Mouse (Mus musculus) ovary, postnatal 36 days (tissue): ENCODE results near the gene Rpf2.

Experiments
- DNase-seq: peaks from one replicate; pipeline ENCODE4 v3.0.0; 2022; ENCODE audit warnings: low spot score, mixed read lengths

The Rpf2 gene

DNA sequence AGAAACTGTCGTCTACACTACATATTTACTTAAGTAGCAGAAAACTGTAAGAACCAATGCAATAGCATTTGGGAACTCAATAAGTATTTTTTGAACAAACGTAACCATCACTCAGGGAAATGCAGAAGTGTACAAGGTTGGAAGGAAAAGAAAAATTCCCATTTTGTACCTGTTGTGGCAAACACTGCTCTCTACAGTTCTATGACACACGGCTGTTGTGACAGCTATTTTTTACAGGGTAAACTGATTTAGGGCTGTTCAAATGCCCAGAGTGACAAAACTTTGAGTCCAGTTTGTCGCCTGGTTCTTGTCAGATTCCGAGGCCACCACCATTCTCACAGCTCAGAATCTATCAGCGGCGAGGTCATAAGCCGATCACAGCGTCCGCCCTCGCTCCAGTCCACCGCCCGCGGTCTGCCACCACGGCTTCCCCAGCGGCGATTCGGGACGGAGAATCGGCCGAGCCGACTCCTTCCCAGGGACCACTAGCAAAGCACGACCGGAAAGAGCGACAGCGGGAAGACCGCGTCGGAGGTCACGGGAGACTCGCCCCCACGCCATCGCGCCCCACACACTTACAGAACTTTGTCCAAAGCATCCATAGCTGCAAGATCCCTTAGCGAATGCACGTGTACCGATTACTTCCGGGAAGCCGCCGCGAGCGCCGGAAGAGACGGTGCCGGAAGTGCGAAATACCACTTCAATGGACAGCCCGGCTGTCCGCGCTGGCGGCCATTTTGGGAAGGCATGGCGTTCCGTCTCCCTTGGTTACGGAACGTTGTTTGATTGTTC is at the start of gene Rpf2:
Gene Rpf2 (minus strand): TSS at position 663 of the 792 bp plus-strand sequence.
- DNase-seq = peak; percentile 81

DNA sequence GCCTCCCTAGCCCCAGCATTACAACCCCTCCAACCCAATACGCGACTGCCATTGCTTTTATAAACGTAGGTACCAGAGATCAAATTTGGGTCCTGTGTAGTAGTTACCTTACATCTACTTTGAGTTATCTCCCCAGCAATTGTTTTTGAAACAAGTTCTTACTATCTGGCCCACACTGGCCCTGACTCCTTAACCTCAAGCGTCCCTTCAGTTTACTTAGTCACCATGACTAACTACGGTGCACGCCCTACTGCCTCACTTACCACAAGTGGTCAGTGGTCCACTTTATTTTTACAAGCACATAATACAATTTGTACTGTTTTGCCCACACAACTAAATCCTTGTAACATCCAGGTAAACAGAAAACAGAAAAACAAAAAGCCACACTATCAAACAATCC is 45.8 kb upstream of the Rpf2 start:
- no peak for DNase-seq

DNA sequence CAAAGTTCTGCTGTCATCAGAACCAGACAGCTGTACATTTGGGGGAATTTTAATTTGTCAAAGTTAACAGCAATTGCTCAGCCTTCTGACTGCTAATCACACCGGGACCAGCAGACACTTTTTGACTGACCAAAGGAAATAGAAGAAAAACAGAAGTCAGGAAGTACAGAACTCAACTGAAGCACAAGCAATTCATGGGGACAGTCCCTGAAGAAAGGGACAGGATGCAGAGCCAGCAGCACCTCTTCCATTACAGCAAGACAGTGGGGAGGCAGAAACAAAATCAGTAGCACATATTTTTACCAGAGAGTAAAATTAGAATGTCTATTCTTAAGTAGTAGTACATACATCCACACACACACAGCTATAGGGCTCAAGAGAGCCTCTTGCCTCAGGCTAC is 39.9 kb upstream of the Rpf2 start:
- DNase-seq = no peak

DNA sequence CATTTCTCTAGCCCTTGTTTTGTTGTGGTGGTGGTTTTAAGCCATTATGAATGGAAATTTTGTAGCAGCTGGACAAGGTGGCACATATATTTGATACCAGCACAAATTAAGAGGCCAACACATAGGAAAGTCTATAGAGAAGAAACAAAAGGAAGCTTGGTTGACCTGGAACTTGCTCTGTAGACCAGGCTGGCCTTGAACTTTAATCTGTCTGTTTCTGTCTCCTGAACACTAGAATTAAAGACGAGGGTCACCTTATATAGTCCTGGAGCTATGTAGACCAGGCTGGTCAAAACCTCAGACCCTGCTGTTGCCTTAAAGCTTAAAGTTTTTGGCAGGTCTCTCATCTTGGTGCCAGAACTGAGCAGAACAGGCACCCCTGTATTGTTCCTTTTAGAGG is 38.7 kb upstream of the Rpf2 start:
- DNase-seq = no peak

DNA sequence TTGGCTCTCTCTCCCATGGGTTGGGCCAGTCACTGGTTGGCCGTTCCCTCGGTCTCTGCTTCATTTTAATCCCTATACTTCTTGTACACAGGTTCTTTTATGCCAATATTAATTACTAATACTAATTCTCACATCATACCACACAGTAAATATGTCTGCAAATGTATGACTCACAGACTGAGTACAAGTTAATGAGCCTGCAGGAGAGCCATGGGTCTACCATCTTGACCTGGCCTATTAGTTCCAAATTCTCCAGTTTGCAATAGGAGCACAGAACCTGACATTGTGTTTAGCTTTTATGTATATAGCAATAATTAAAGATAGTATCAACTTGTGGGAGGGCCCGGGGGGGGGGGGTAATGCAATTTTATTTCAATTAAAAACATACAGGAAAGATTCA is 38.2 kb upstream of the Rpf2 start:
- DNase-seq = no peak

DNA sequence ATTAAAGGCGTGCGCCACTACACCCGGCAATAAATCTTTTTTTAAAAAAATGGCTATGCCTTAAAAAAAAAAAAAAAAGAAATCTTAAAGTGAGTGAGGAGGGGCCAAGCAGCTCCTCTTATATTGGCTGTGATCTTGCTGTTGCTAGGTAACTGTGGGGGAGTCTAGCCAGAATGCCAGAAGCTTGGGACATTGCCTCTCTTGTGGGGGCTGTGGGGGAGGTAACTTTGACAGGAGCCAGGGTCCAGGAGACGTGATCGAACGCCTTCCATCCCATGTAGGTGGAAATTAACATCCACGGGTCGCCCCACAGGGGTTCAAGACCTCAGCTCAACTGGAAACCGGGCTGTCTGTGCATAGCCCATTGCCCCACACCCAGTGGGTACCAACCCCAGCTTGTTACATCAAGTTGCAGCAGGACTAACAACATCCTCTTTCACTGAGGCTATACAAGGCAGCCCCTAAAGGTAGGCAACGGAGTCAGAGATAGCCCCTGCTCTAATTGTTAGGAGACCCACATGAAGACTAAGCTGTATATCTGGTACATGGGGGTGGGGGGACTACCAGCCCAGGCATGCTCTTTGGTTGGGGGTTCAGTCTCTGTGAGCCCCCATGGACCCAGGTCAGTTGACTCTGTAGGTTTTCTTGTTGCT is 37.5 kb upstream of the Rpf2 start:
- DNase-seq = no peak

DNA sequence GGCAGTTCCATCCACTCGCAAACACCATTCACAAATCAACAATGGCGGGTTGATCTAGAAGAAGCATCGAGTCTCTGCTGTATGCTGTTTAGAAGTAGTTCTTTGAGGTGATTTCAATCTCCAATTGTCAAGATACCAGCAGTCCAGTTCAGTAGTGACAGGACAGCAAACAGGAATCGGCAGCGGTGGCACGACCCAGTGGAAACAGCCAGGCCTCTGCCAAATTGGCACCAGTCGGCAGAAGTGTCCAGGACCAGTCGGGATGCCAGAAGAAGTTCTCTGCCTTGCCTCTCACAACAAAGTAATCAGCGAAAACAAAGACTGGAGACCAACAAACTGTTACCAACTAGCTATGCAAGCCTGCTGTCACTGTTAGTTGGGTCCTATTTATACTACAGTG is 36.8 kb upstream of the Rpf2 start:
- DNase-seq = no peak

DNA sequence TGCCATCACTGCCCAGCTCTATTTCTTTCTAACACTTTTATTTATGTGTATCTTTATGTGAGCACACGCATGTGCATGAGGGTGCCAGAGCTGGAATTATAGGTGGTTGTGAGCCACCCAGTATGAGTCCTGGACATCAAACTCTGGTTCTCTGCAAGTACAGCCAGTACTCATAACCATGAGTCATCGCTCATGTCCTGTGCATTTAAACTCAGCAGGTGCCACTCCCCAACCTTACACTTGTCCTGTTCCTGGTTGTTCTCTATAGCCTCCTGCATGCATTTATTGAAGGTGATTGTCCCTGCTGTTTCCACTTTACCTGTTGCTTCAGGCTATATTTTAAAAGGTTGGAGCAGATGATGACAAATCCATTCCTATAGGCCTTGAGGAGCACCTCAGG is 34.7 kb upstream of the Rpf2 start:
- DNase-seq = no peak

DNA sequence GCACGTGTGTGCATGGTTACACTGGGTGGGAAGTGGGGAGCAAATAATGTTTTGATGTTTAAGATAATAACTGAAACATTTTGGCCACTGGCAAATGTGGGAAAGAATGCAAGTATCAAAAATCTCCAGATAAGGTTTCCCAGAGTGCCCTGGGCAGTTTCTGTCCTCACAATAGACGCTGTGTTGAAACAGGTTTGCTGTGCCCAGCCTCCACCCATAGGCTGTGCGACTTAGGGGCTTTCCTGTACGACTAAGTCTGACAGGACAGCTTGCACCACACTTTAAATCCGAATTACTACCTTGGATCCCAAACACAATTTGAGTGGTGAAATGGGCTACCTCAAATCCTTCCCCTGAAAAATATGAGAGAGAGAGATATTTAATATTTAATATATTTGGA is 31.5 kb upstream of the Rpf2 start:
- no peak for DNase-seq

DNA sequence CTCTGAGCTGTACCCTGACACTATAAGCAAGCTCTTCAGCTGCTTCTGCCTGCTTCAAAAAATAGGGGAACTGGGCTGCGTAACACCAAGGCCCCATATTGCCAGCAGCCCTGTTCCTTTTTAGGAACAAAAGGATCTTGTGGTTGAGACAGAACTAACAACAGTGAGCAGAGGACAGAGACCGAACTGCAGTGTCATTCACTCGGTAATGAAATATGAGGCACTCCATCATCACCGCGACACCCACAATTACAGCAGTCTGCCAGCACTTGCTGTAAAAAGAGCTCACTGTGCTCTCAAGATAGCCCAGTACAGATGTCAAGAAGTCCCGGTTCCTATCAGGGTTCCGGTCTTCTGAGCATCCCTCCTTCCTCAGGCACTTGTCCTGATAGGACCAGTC is 29.2 kb upstream of the Rpf2 start:
- no peak for DNase-seq

DNA sequence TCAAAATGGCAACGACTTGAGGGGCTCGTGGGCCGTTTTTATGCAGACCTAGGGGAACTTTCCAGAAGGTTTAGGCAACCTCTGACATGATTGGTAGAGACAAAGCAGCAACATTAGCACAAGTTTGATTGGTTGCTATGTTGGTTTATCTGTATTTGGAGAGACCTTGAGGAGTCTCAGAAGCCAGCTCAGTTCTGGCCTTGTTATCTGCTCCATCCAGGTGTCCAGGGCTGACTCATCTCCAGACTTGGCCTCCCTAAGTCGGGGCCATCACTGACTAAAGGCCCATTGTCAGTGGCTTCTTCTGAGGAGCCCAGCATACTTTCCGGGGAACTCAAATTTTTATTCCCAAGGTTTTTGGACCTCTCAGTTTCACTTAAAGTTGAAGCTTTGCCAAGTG is 27.1 kb upstream of the Rpf2 start:
- DNase-seq = no peak

DNA sequence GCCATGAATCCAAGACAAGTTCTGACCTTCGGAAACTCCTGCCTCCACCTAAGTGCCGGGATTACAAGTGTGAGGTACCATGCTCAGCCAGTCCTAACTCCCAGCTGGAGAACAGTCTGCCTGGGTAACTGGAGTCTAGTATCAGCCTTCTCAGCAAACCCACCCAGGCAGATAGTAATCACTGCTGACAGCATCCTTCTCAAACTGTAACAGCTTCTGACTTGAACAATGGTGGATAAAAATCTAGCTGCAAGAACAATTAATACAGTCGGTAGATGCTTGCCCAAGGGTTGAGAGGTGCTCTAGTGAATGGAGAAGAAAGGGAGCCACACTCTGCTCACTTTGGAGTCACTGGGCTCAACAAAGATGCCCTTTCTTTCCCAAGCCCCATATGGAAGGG is 24.4 kb upstream of the Rpf2 start:
- DNase-seq = no peak

DNA sequence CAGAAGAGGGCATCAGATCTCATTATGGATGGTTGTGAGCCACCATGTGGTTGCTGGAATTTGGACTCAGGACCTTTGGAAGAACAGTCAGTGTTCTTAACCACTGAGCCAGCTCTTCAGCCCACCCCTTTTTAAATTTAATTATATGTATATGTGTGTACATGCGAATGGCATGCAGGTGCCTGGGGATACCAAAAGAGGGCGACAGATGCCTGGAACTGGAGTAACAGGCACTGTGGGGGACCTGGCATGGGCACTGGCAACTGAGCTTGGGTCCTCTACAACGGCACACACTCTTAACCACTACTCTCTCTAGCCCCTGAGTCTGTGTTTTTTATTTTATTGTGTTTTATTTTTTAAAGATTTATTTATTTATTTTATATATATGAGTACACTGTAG is 18.1 kb upstream of the Rpf2 start:
- no peak for DNase-seq

DNA sequence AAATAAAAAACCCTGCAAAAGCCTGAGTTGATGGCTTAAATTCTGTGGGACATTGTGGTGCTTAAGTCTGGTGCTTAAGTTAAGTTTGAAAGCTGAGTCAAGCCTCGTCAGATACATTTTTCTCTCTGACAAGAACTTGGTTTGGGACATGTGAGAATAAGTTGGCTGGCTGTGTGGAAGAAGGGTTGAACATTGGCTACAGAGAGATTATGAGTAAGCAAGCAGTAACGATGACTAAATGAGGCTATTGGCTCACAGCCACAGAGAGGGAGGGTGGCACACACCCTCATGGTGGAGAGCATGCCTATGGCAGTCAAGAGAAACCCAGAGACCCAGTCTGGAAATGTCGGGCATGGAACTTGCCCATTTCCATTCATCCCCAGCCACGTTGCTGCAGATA is 16.9 kb upstream of the Rpf2 start:
- DNase-seq = no peak

DNA sequence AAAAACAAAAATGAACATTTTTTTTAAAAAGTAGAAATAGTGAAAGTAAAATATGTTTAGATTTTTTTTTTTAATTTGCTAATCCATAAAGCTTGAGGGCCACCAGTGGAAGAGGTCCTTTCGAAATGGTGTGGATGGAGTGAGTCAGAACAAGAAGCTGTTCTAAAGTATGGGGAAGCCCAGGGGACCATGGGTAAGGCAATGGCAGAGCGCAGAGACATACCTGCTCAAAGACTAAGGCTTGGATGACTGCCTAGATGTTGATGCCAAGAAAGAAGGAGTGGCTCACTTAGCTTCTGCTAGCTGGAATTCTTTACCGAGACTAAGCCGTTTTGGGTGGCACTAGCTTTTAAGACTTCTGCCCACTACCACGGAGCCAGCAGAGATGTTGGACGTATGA is 15.4 kb upstream of the Rpf2 start:
- no peak for DNase-seq

DNA sequence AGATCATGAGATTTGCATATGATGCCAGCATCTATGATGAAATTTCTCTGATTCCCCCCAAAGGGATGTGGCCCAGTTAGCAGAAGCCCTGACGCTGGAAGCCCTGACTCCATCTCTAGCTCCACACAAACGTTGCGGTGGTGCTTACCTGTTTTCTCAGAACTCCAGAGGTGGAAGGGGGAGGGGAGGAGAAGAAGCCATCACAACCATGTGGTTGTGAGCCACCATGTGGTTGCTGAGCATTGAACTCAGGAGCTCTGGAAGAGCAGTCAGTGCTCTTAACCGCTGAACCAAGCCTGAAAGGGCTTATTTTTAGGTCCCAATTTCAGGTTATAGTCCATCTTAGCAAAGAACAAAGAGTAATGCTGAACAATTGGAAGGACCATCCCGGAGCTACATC is 13.5 kb upstream of the Rpf2 start:
- DNase-seq = no peak

DNA sequence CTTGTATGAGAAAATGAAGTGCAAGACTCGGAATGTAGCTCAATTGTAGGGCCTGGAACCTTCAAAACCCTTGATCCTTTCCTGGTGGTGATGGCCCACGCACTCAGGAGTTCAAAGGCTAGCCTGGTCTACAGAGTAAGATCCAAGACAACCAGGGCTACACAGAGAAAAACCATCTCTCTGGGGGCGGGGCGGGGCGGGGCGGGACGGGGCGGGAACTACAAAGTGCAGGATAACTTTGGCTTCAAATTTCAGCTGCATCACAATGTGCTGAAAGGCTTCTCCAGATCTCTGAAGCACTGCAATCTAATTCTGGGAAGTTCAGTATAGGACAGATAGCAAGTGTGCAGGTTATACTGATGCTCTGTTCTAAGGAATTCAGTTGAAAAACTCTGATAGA is 12.7 kb upstream of the Rpf2 start:
- no peak for DNase-seq

DNA sequence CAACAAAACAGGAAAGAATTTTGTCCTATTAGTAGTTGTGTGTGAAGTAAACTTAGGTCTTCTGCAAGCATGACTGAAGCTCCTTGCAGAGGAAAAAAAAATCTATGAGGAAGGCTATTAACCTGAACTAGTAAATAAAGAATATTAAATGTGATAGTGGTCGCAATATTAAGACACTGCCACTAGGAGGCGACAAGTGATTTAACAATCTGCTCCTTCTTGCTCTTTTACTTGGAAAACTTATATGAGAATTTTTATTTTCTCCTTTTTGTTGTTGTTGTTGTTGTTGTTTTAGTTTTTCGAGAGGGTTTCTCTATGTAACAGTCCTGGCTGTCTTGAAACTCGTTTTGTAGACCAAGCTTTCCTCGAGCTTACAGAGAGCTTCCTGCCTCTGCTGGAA is 12.1 kb upstream of the Rpf2 start:
- DNase-seq = no peak

DNA sequence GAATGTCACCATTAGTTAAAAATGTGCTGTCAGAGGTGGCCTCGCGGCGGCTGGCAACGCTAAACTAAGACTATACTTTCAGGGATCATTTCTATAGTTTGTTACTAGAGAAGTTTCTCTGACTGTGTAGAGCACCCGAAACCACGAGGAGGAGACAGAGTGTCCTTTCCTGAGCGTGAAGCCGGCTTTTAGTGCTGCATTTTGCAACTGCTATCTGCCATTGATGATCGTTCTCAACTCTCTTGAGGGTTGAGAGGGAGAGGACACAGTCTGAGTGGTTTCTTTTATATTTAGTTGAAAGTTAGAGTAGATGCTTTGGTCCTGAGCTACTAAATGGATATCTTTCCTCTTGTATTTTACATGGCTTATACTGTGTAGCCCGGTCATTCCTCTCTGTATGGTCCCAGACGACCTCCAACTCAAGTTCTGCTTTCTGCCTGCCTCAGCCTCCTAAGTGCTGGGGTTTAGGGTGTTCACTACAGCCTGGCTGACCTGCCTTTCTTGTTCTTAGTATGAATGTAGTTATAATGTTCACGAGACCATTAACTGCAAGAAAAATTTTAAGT is 11.6 kb upstream of the Rpf2 start:
- peak; percentile 49 for DNase-seq

DNA sequence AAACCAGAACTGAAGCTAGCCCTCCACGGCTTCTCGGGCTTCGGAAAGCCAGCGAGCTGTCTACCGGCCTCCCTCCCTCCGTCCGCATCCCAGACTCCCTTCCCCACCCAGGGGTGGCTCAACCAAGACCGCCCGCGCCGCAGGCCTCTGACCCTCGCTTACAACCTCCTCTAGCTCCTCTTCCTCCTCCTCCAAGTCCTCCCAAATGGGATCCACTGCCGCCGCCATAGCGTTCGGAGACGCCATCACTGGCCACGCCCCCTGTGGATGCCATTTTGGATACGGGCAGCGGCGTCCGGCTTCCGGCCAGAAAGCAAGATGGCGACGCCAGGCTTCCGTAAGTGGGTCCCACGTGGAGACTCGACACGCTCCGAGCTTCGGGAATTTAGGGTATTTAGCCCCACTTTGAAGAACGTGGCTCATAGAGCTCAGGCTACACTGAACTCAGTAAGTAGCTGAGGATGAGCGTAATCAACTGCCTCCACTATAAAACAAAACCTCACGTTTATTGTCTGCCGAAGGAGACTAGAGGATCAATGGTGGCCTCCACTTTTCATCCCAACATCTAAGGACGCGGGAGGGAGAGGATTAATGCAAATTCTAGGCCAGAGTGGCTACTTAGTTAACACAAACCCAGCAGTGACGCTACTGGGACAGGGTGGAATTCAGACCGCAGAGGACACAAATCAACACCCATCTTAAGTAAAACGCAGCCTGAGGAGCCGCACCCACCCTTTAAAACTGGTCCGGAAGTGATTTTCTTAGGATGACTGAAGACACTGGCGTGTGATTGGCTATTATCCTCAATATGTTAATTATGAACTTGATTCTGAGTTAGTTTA is 10.8 kb upstream of the Rpf2 start, which contains the start of gene Gtf3c6:
Gene Gtf3c6 (minus strand): TSS at position 695 of the 842 bp plus-strand sequence.
- DNase-seq = peak; percentile 92

DNA sequence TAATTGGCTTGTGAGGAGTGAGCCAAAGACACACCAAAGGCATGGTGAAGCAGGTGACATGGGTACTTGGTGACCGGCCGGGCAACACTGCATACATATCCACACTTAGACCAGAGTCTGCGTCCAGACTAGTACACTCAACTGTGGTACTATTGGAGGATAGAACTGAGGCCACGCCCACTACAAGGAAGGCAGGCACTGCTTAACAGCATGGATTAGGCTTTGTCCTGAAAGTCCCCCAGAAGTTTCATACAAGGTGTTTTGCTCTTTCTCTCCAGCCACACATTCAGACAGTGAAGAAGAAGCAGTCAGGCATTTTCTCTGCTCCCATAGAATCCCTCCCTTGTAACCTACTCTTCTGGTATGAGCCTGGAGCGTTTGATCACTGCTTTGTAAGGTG is 9.9 kb upstream of the Rpf2 start:
- peak; percentile 35 for DNase-seq

DNA sequence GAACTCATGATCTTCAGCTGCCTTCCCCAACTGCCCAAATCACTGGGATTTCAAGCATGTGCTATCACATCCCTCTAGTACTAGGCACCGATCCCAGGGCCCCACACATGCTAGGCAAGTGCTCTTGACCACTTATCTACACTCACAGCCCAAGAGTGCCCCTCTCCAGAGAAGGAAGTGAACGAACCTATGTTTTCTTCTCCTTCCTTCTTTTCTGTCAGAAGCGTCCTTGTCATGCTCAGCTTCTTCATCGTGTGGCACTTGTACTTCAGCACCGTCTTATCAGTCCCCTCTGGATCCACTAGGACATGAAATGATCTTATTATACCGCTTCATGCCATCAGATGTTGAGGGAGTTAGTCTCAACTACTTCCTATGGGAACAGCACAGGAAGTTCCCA is 4.1 kb upstream of the Rpf2 start:
- DNase-seq = no peak

DNA sequence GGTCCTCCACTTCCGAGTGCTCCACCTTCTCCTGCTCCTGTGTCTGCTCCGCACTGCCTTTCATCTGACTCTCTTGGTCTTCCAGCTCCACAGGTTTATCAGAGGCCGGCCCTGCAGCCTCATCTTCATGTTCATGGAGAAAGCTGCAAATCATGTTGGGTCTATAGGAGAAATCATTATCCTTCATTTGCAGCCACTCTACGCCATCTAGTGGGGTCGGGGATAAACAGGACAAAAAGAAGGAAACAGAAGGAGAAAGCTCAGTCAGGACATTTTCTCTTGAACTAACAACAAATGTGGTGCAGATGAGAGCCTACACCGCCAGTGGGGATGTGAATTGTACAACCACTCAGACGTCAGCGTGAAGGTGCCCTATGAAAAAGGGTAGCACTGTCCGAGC is 2.8 kb upstream of the Rpf2 start:
- no peak for DNase-seq
